Mouse (Mus musculus): ENCODE measurements around the gene Clec2g. TPM values are rescaled to one million over a fixed set of nuclear protein-coding genes. Genes with fewer than 3 reads are reported as not detected.
"Not testable (repeated sequence)": the region's sequence is repeated elsewhere in the genome, so short reads cannot be mapped to it uniquely, and the experiment has no call there.

The Clec2g gene
- polyA plus RNA-seq, 1 experiment: not detected

- Histone ChIP-seq H3K4me1 (ENCODE audit: control insufficient read depth, insufficient read depth, low read length) (no peaks in the 10 kb centered on the region), H3K36me3 (ENCODE audit: control insufficient read depth, insufficient read depth, low read length) (no peaks in the 10 kb centered on the region), H3K27me3 (ENCODE audit: control insufficient read depth, insufficient read depth, low read length) (no peaks in the 10 kb centered on the region), H3K27ac (ENCODE audit: control insufficient read depth, insufficient read depth, low read depth, low read length) (no peak overlapping the region), H3K4me3 (ENCODE audit: control insufficient read depth, low read depth, low read length) (no peak overlapping the region)
- no peak for TF ChIP-seq CTCF (IDR thresholded peaks at IDR 0.05; ENCODE audit: control insufficient read depth, insufficient read depth, insufficient replicate concordance, low read depth, low read length)
- no peak for TF ChIP-seq POLR2A (IDR thresholded peaks at IDR 0.05; ENCODE audit: control insufficient read depth, low read depth, low read length)
Measured at GRCm38 (mm10) chr6:128964519-128964918, 30.3 kb downstream of the Clec2g start.

- Histone ChIP-seq H3K27ac (ENCODE audit: control insufficient read depth, insufficient read depth, low read depth, low read length) (no peak overlapping the region), H3K27me3 (ENCODE audit: control insufficient read depth, insufficient read depth, low read length) (no peaks in the 10 kb centered on the region), H3K4me3 (ENCODE audit: control insufficient read depth, low read depth, low read length) (no peak overlapping the region), H3K4me1 (ENCODE audit: control insufficient read depth, insufficient read depth, low read length) (no peaks in the 10 kb centered on the region), H3K36me3 (ENCODE audit: control insufficient read depth, insufficient read depth, low read length) (no peaks in the 10 kb centered on the region)
- TF ChIP-seq POLR2A (IDR thresholded peaks at IDR 0.05; ENCODE audit: control insufficient read depth, low read depth, low read length): no peak
- no peak for TF ChIP-seq CTCF (IDR thresholded peaks at IDR 0.05; ENCODE audit: control insufficient read depth, insufficient read depth, insufficient replicate concordance, low read depth, low read length)
Measured at GRCm38 (mm10) chr6:128968463-128968862, 34.3 kb downstream of the Clec2g start.

- Histone ChIP-seq H3K4me1 (ENCODE audit: control insufficient read depth, insufficient read depth, low read length) (no peaks in the 10 kb centered on the region), H3K4me3 (ENCODE audit: control insufficient read depth, low read depth, low read length) (no peak overlapping the region), H3K36me3 (ENCODE audit: control insufficient read depth, insufficient read depth, low read length) (no peaks in the 10 kb centered on the region), H3K27me3 (ENCODE audit: control insufficient read depth, insufficient read depth, low read length) (no peaks in the 10 kb centered on the region), H3K27ac (ENCODE audit: control insufficient read depth, insufficient read depth, low read depth, low read length) (no peak overlapping the region)
- TF ChIP-seq POLR2A (IDR thresholded peaks at IDR 0.05; ENCODE audit: control insufficient read depth, low read depth, low read length) (no peak), CTCF (IDR thresholded peaks at IDR 0.05; ENCODE audit: control insufficient read depth, insufficient read depth, insufficient replicate concordance, low read depth, low read length) (no peak)
Measured at GRCm38 (mm10) chr6:128969741-128970140, 35.6 kb downstream of the Clec2g start.

- H3K36me3 ChIP-seq (ENCODE audit: control insufficient read depth, insufficient read depth, low read length); H3K4me1 ChIP-seq (ENCODE audit: control insufficient read depth, insufficient read depth, low read length); H3K27me3 ChIP-seq (ENCODE audit: control insufficient read depth, insufficient read depth, low read length); H3K27ac ChIP-seq (ENCODE audit: control insufficient read depth, insufficient read depth, low read depth, low read length); H3K4me3 ChIP-seq (ENCODE audit: control insufficient read depth, low read depth, low read length): not testable (repeated sequence)
Measured at GRCm38 (mm10) chr6:128970508-128971393, 36.6 kb downstream of the Clec2g start.

GRCm38 (mm10) chr6:128971394-128972039 lies 37.3 kb downstream of the Clec2g start:
- TF ChIP-seq POLR2A (IDR thresholded peaks at IDR 0.05; ENCODE audit: control insufficient read depth, low read depth, low read length): no peak
- TF ChIP-seq CTCF (IDR thresholded peaks at IDR 0.05; ENCODE audit: control insufficient read depth, insufficient read depth, insufficient replicate concordance, low read depth, low read length): no peak
- Histone ChIP-seq H3K36me3 (ENCODE audit: control insufficient read depth, insufficient read depth, low read length) (no peaks in the 10 kb centered on the region), H3K4me1 (ENCODE audit: control insufficient read depth, insufficient read depth, low read length) (no peaks in the 10 kb centered on the region), H3K4me3 (ENCODE audit: control insufficient read depth, low read depth, low read length) (no peak overlapping the region), H3K27ac (ENCODE audit: control insufficient read depth, insufficient read depth, low read depth, low read length) (no peak overlapping the region), H3K27me3 (ENCODE audit: control insufficient read depth, insufficient read depth, low read length) (no peaks in the 10 kb centered on the region)

- Histone ChIP-seq H3K4me1 (ENCODE audit: control insufficient read depth, insufficient read depth, low read length) (no peaks in the 10 kb centered on the region), H3K27ac (ENCODE audit: control insufficient read depth, insufficient read depth, low read depth, low read length) (no peak overlapping the region), H3K27me3 (ENCODE audit: control insufficient read depth, insufficient read depth, low read length) (no peaks in the 10 kb centered on the region), H3K4me3 (ENCODE audit: control insufficient read depth, low read depth, low read length) (no peak overlapping the region), H3K36me3 (ENCODE audit: control insufficient read depth, insufficient read depth, low read length) (no peaks in the 10 kb centered on the region)
- TF ChIP-seq CTCF (IDR thresholded peaks at IDR 0.05; ENCODE audit: control insufficient read depth, insufficient read depth, insufficient replicate concordance, low read depth, low read length) (no peak), POLR2A (IDR thresholded peaks at IDR 0.05; ENCODE audit: control insufficient read depth, low read depth, low read length) (no peak)
Measured at GRCm38 (mm10) chr6:128972156-128972555, 38.0 kb downstream of the Clec2g start.

- no peak overlapping the region for H3K27ac ChIP-seq (ENCODE audit: control insufficient read depth, insufficient read depth, low read depth, low read length)
- no peaks in the 10 kb centered on the region for H3K27me3 ChIP-seq (ENCODE audit: control insufficient read depth, insufficient read depth, low read length)
- no peaks in the 10 kb centered on the region for H3K4me1 ChIP-seq (ENCODE audit: control insufficient read depth, insufficient read depth, low read length)
- no peak overlapping the region for H3K4me3 ChIP-seq (ENCODE audit: control insufficient read depth, low read depth, low read length)
- no peaks in the 10 kb centered on the region for H3K36me3 ChIP-seq (ENCODE audit: control insufficient read depth, insufficient read depth, low read length)
- no peak for TF ChIP-seq CTCF (IDR thresholded peaks at IDR 0.05; ENCODE audit: control insufficient read depth, insufficient read depth, insufficient replicate concordance, low read depth, low read length)
- no peak for TF ChIP-seq POLR2A (IDR thresholded peaks at IDR 0.05; ENCODE audit: control insufficient read depth, low read depth, low read length)
Measured at GRCm38 (mm10) chr6:128972687-128973438, 38.7 kb downstream of the Clec2g start.

Data from testis, adult 2 months (tissue).